In genomic region chr14:47459556-47459955, GRCm38 (mm10) we compare ENCODE assay signal across 19 mouse cellular contexts. TPM values are rescaled to one million over a fixed set of nuclear protein-coding genes. Genes with fewer than 3 reads are reported as not detected.
DNase-seq lines count a peak whose midpoint lies in the region; ATAC-seq and TF ChIP-seq lines count a peak whose summit lies in the region.
"Had no signal": no experiment of that assay in that cellular context is flagged by ENCODE, and none has a peak within 500 bp of the region (broad histone marks: within the 10 kb centered on the region; RNA-seq: fewer than 3 reads in every experiment).

No protein-coding gene starts in this region.

- no peak overlapping the region for H3K9ac ChIP-seq in kidney, embryonic 16.5 days (replicated peaks; ENCODE audit: low read length)
- H3K9ac ChIP-seq: embryonic facial prominence, embryonic 13.5 days; hindbrain, embryonic 14.5 days; lung, embryonic 15.5 days had no signal

- H3K27ac ChIP-seq in kidney, adult 2 months (ENCODE audit: insufficient read depth, low read depth, low read length) = no peak overlapping the region
- H3K27ac ChIP-seq in kidney, embryonic 16.5 days (ENCODE audit: low read length) = no peak overlapping the region
- H3K27ac ChIP-seq: embryonic facial prominence, embryonic 13.5 days; gastrocnemius, adult 2 months; hindbrain, embryonic 14.5 days; lung, embryonic 15.5 days had no signal

- intact Hi-C loops in heart, postnatal 36 days (cut with DNase I) = no loop called here
- intact Hi-C loops in gastrocnemius, postnatal 14 days (cut with DNase I; ENCODE audit: low total_unique reads) = no loop called here

- TF ChIP-seq POLR2A in kidney, adult 2 months (IDR thresholded peaks at IDR 0.05; ENCODE audit: low read depth, low read length) = no peak

- no peak for ATAC-seq in kidney, embryonic 16.5 days (ENCODE audit: low FRiP score, low TSS enrichment)
- ATAC-seq: activated CD4-positive, CD25-positive, alpha-beta regulatory T cell, adult 4 months; intestine, postnatal 0 days; midbrain, embryonic 16.5 days; Patski had no signal

- peak; percentile 56 for DNase-seq in kidney, adult 2 months
- peak; percentile 47 for DNase-seq in retina, postnatal 1 day
- DNase-seq in retina, embryonic 14.5 days (ENCODE audit: low spot score) = no peak
- DNase-seq in adrenal gland, postnatal 36 days = peak; percentile 82 to 93
- peak; percentile 63 to 68 for DNase-seq in kidney, postnatal 4 days
- no peak for DNase-seq in heart, postnatal 36 days
- DNase-seq in gastrocnemius, postnatal 14 days = no peak
- DNase-seq: cerebellum, adult 8-10 months; gastrocnemius, adult 2 months; layer of hippocampus, adult 9-11 months; thymus, postnatal 36 days had no signal

- no peak overlapping the region for H3K4me3 ChIP-seq in kidney, adult 2 months (ENCODE audit: insufficient read depth, low read depth, low read length)
- no peak overlapping the region for H3K4me3 ChIP-seq in kidney, embryonic 16.5 days (ENCODE audit: low read length)
- H3K4me3 ChIP-seq: embryonic facial prominence, embryonic 13.5 days; gastrocnemius, adult 2 months; lung, embryonic 15.5 days had no signal

- no peaks in the 10 kb centered on the region for H3K27me3 ChIP-seq in kidney, adult 2 months (replicated peaks; ENCODE audit: control insufficient read depth, insufficient read depth, low read length)
- no peaks in the 10 kb centered on the region for H3K27me3 ChIP-seq in kidney, embryonic 16.5 days (ENCODE audit: insufficient read depth, low read length)
- H3K27me3 ChIP-seq: embryonic facial prominence, embryonic 13.5 days had no signal

- H3K36me3 ChIP-seq in kidney, adult 2 months (ENCODE audit: control insufficient read depth, insufficient read depth, low read length) = no peaks in the 10 kb centered on the region
- no peaks in the 10 kb centered on the region for H3K36me3 ChIP-seq in kidney, embryonic 16.5 days (ENCODE audit: insufficient read depth, low read length)
- H3K36me3 ChIP-seq: embryonic facial prominence, embryonic 13.5 days; lung, embryonic 15.5 days had no signal

- H3K4me1 ChIP-seq in kidney, adult 2 months (ENCODE audit: control insufficient read depth, insufficient read depth, low read length) = no peaks in the 10 kb centered on the region
- H3K4me1 ChIP-seq in kidney, embryonic 16.5 days (ENCODE audit: insufficient read depth, low read length) = no peaks in the 10 kb centered on the region
- H3K4me1 ChIP-seq: embryonic facial prominence, embryonic 13.5 days; lung, embryonic 15.5 days had no signal

- no peak for TF ChIP-seq CTCF in kidney, adult 2 months (conservative IDR thresholded peaks at IDR 0.05; ENCODE audit: insufficient read depth, insufficient read length, low read depth, low read length)

- no peaks in the 10 kb centered on the region for H3K9me3 ChIP-seq in kidney, embryonic 16.5 days (ENCODE audit: low read length)
- H3K9me3 ChIP-seq: embryonic facial prominence, embryonic 13.5 days; lung, embryonic 15.5 days had no signal

- whole genome bisulfite sequencing in kidney, adult 2 months = 36% methylated on average over 4 of the region's 4 CpGs
- 58% methylated on average over 4 of the region's 4 CpGs for WGBS in kidney, embryonic 16.5 days

- no peak overlapping the region for H3K4me2 ChIP-seq in kidney, embryonic 16.5 days (replicated peaks; ENCODE audit: low read depth, low read length)
- H3K4me2 ChIP-seq: embryonic facial prominence, embryonic 13.5 days; hindbrain, embryonic 14.5 days; lung, embryonic 15.5 days had no signal

RNA-seq across cellular contexts. Expression of gene Fbxo34, which starts 9.3 kb away (rescaled TPM):
- 10.2 and 13.0 TPM in 2 replicates for polyA plus RNA-seq in kidney, adult 2 months (2012; rRNA removed)
- 22.8 and 24.1 TPM in 2 replicates for polyA plus RNA-seq in kidney, embryonic 16.5 days (2015; fragmentation: Nextera tagmentation; extraction: Ambion mirVana)
- total RNA-seq in adrenal gland, postnatal 36 days (2021) = 10 to 100 TPM; 27.5 to 38.2 TPM
- 10 to 100 TPM; 11.4 to 14.0 TPM for total RNA-seq in heart, postnatal 36 days (2021)
- 10 to 100 TPM; 10.5 to 11.2 TPM for total RNA-seq in gastrocnemius, postnatal 14 days (2021)

RNA-seq across cellular contexts. Expression of gene Dlgap5, which starts 41.3 kb away (rescaled TPM):
- polyA plus RNA-seq in kidney, adult 2 months (2012; rRNA removed) = 0.23 and 0.33 TPM in 2 replicates
- 48.4 and 53.7 TPM in 2 replicates for polyA plus RNA-seq in kidney, embryonic 16.5 days (2015; fragmentation: Nextera tagmentation; extraction: Ambion mirVana)
- 1 to 10 TPM; 1.7 to 3.2 TPM for total RNA-seq in adrenal gland, postnatal 36 days (2021)
- under 1 TPM; 0.86 to 0.87 TPM for total RNA-seq in heart, postnatal 36 days (2021)
- total RNA-seq in gastrocnemius, postnatal 14 days (2021) = 1 to 10 TPM; 2.3 to 3.6 TPM
- total RNA-seq: gastrocnemius, adult 2 months had no signal

Comparison
In these comparisons a context has a peak if more than half of its experiments do, and no peak if none do; other contexts are left out.
1. DNase-seq: peak in kidney, adult 2 months (single experiment), retina, postnatal 1 day (single experiment), adrenal gland, postnatal 36 days (2 of 2) and kidney, postnatal 4 days (2 of 2); none in retina, embryonic 14.5 days (single experiment), heart, postnatal 36 days (0 of 2) and gastrocnemius, postnatal 14 days (single experiment).